Mouse (Mus musculus) limb, embryonic 13.5 days (tissue): Measurements from ENCODE around the gene Aldh3a1. TPM values are rescaled to one million over a fixed set of nuclear protein-coding genes. Genes with fewer than 3 reads are reported as not detected.

Source experiments
- ATAC-seq: fragments of 200-750 bp; cut with Nextera tagmentation; 2 replicates; pipeline ENCODE4 v1.8.0; 2017; ENCODE audit warnings: low read depth, moderate number of reproducible peaks, moderate TSS enrichment; ENCODE audit not compliant: low FRiP score
- H3K27ac ChIP-seq: fragments of 300-500 bp; sonication (generic); 2 replicates; pipeline ENCODE4 v1.5.1; 2015; ENCODE audit warnings: inconsistent platforms, mild to moderate bottlenecking, moderate library complexity
- H3K27me3 ChIP-seq: fragments of 300-500 bp; sonication (generic); 2 replicates; pipeline ENCODE4 v1.6.1; 2015; ENCODE audit warnings: mild to moderate bottlenecking, inconsistent platforms
- H3K36me3 ChIP-seq: fragments of 300-500 bp; sonication (generic); 2 replicates; pipeline ENCODE4 v1.6.1; 2015; ENCODE audit warnings: inconsistent platforms, mild to moderate bottlenecking, moderate library complexity
- H3K4me1 ChIP-seq: fragments of 300-500 bp; sonication (generic); 2 replicates; pipeline ENCODE4 v1.6.1; 2015; ENCODE audit warnings: inconsistent platforms
- H3K4me2 ChIP-seq: fragments of 300-500 bp; sonication (generic); replicated peaks from 2 replicates; pipeline ENCODE4 v1.6.1; 2015; ENCODE audit warnings: inconsistent platforms, mild to moderate bottlenecking, moderate library complexity
- H3K4me3 ChIP-seq: fragments of 300-500 bp; sonication (generic); 2 replicates; pipeline ENCODE4 v1.5.1; 2015; ENCODE audit warnings: moderate library complexity, mild to moderate bottlenecking, inconsistent platforms
- H3K9ac ChIP-seq: fragments of 300-500 bp; sonication (generic); 2 replicates; pipeline ENCODE4 v1.6.1; 2015; ENCODE audit warnings: mild to moderate bottlenecking, inconsistent platforms
- H3K9me3 ChIP-seq: fragments of 300-500 bp; sonication (generic); 2 replicates; pipeline ENCODE4 v1.6.1; 2016; ENCODE audit warnings: inconsistent platforms
- WGBS: fragments of 180-500 bp; shearing (Covaris S2); methylation state at CpG from one replicate; pipeline ENCODE4 v1.1.7; 2015; 5-methylcytosine and 5-hydroxymethylcytosine counted together
- polyA plus RNA-seq: library from polyadenylated mRNA; unstranded; fragments of >200 nt; fragmentation: Nextera tagmentation; extraction: Ambion mirVana; gene quantifications from 2 replicates; pipeline ENCODE4 v1.2.1, GENCODE M21; 2015

The Aldh3a1 gene
- polyA plus RNA-seq, 1 experiment from 2014 or later = 0.36 TPM

DNA sequence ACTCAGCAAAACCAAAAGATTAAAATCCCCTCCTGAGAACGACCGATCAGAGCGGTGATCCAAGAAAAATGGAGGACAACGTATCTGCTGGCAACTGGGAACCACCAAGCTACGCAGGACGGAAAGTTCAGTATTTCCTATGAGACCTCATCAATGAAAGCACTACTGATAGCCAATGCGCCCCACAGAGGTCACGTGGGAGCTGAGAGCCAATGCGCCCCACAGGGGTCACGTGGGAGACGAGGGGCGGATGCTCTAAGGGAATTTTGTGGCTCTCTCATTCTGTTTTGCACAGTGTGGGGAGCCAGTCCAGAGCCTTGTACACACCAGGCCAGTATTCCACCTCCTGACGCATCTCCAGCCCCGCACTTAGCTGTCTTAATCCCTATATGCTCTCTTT, 55.2 kb downstream of the Aldh3a1 start:
- H3K27ac ChIP-seq = no peak overlapping the region
- H3K9me3 ChIP-seq = no peaks in the 10 kb centered on the region
- 94% methylated on average over 14 of the region's 14 CpGs for WGBS
- H3K4me2 ChIP-seq = no peak overlapping the region
- H3K4me3 ChIP-seq = no peak overlapping the region
- H3K36me3 ChIP-seq = peaks cover 61% of the 10 kb centered on the region
- H3K27me3 ChIP-seq = no peaks in the 10 kb centered on the region
- ATAC-seq = no peak
- H3K4me1 ChIP-seq = peaks cover 8% of the 10 kb centered on the region
- no peak overlapping the region for H3K9ac ChIP-seq

- Histone ChIP-seq H3K4me3 (no peak overlapping the region), H3K4me2 (no peak overlapping the region), H3K4me1 (peaks cover 8% of the 10 kb centered on the region), H3K36me3 (peaks cover 49% of the 10 kb centered on the region), H3K9ac (no peak overlapping the region), H3K27ac (no peak overlapping the region), H3K9me3 (no peaks in the 10 kb centered on the region), H3K27me3 (no peaks in the 10 kb centered on the region)
- no peak for ATAC-seq
- 93% methylated on average over 1 of the region's 1 CpGs for WGBS
Measured at GRCm38 (mm10) chr11:61263841-61264240, 56.5 kb downstream of the Aldh3a1 start.

DNA sequence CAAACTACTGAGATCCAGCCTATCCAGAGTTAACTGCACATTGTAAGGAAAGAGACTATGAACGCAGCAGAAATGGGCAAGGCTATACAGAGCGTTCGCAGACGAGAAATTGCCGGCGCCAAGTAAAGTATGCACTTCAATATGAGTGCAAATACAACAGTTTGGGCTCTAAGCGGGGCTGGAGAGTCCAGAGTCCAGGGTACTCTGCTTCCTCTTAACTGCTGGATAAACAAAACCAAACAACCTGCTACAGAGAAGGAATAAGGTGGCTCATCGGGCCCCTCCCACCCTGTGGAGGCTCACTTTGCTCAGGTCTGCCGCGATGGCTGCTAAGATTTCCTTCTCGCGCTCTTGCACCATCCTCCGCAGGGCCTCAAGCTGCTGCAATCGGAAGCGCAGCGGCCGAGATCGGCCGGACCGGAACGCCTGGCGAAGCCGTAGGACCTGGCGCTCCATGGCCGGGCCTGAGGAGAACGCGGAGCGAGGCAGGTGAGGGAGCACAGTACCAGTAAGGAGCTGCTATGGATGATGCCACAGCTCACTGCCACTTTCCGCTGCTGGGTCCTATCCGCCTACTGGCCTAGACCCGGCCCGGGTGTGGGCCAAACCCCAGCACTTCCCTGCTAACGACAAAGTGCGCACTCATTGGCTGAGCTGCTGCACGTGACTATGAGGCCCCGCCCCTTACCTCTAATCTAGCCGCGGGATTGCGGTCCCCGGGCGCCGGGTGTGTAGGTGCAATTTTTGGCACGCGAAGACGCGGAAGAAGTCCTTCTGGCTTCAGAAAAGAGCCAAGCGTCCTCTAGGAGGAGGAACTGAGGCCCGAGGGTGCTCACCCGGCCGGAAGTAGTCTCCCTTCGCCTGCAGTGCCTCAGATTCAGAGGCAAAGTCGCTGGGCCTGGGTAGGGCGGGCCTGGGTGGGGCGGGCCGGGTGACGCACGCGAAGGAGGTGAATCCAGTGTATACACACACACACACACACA, 59.5 kb downstream of the Aldh3a1 start, which contains the start of gene Aldh3a2:
Gene Aldh3a2 (minus strand): TSS at position 914 of the 983 bp plus-strand sequence.
- under 1% methylated on average over 58 of the region's 58 CpGs for WGBS
- peak; percentile 99 for ATAC-seq
- peak within 1 kb of the TSS; percentile 66 for H3K4me3 ChIP-seq
- no peaks in the 10 kb centered on the region for H3K9me3 ChIP-seq
- peak within 1 kb of the TSS; percentile 70 for H3K4me2 ChIP-seq
- H3K27me3 ChIP-seq = 0 out of 2 replicates have a peak, but pooled peaks cover 3% of the 10 kb centered on the region
- peak within 1 kb of the TSS; percentile 92 for H3K27ac ChIP-seq
- peaks cover 8% of the 10 kb centered on the region for H3K4me1 ChIP-seq
- H3K9ac ChIP-seq = peak within 1 kb of the TSS; percentile 78
- H3K36me3 ChIP-seq = peaks cover 26% of the 10 kb centered on the region

Other genes starting within 250 kb of the Aldh3a1 start
- gene Kcnj12, start 185.0 kb upstream of the Aldh3a1 start, polyA plus RNA-seq = 0.14 and 0.15 TPM in 2 replicates
- 1.2 and 1.7 TPM in 2 replicates for gene Tnfrsf13b, start 80.8 kb upstream of the Aldh3a1 start, polyA plus RNA-seq
- gene Usp22, start 32.5 kb upstream of the Aldh3a1 start, polyA plus RNA-seq = 173 and 184 TPM in 2 replicates
- gene Aldh3a2, start 59.9 kb downstream of the Aldh3a1 start, polyA plus RNA-seq = 23.7 and 26.7 TPM in 2 replicates
- 0.06 TPM in 1 of 2 replicates, not detected in the other for gene Slc47a2, start 135.3 kb downstream of the Aldh3a1 start, polyA plus RNA-seq
- 0.36 and 0.50 TPM in 2 replicates for gene Slc47a1, start 170.8 kb downstream of the Aldh3a1 start, polyA plus RNA-seq
- gene Rnf112, start 246.6 kb downstream of the Aldh3a1 start, polyA plus RNA-seq = 0.60 and 0.61 TPM in 2 replicates